Mouse (Mus musculus) retina, adult 2 months (tissue): ENCODE measurements around the gene 2010005H15Rik.
"Not testable (repeated sequence)": the region's sequence is repeated elsewhere in the genome, so short reads cannot be mapped to it uniquely, and the experiment has no call there.

Source experiments
- DNase-seq: peaks from one replicate; pipeline ENCODE4 v3.0.0-alpha.2; 2012; ENCODE audit warnings: low read depth, low spot score

Gene 2010005H15Rik

DNA sequence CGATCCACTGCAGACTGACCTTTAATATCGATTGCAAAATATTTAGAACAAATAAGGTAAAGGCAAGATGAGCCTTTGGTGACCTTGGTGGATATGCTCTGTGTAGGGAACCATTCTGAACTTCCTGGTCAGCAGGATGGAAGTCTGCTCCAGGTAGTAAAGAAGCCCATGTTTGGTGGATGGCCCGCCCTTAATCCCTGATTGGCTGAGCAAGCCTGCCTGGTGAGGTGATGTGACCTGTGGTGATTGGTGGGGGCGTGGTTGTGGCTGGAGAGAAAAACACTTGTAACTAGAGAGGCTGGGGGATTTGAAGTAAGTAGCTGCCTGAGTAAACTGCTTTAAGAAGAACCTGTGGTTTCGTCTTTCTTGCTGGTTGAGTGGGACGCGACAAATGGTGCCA lies at the start of gene 2010005H15Rik:
2010005H15Rik (plus strand) TSS at position 301 of the 400 bp plus-strand sequence.
- not testable (repeated sequence) for DNase-seq

DNA sequence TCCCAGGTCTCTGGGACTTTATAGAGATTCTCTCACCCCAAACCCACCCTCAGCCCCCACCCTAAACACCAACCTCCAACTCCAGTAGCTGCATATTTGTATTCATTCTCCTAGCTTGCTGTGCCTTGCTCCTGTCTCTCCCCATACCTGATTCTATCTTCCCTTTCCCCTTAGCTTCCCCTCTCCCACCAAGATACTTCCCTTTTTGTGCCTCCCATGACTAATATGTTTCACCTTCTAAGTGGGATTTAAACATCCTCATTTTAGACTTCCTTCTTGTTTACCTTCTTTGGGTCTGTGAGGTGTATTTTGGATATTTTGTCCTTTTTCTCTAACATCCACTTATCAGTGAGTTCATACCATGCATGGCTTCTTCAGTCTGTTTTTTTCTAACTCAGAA lies 45.2 kb upstream of the 2010005H15Rik start:
- DNase-seq: no peak

DNA sequence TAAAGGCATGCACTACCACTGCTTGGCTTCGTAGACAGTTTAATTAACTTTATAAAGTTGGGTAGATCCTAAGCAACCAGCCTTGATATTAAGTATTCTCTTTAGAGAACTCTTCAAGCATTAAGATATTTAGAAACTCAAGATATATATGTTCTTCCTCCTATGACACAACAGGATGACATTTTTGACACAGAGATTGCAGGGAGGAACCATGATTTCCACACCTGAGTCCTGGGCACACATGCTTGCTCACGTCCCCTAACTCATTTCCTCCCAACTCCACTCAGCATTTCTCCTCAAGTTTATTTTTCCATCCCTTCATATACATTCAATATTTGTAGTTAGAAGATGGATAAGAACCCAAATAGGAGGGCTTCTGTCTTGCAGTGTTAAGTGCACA lies 41.4 kb upstream of the 2010005H15Rik start:
- no peak for DNase-seq

DNA sequence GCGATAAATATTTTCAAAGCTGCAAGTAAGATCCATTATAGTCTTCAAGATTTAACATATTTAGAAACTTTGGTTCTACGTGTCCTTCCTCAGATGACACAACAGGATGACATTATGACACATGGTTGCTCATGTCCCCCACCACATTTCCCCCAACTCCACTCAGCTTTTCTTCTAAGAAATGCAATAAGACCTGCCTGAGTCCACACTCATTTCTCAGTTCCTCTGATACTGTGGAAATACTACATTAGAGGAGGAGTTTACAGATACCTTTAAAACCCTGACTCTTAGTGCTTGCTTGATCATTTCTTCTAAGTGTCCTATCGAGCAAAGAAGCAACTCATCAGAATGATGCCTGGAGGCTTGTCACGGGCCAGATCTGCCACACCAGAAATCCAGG lies 37.4 kb upstream of the 2010005H15Rik start, which contains the start of gene Gm5483:
Gm5483 (plus strand) TSS at position 301 of the 400 bp plus-strand sequence.
- not testable (repeated sequence) for DNase-seq

DNA sequence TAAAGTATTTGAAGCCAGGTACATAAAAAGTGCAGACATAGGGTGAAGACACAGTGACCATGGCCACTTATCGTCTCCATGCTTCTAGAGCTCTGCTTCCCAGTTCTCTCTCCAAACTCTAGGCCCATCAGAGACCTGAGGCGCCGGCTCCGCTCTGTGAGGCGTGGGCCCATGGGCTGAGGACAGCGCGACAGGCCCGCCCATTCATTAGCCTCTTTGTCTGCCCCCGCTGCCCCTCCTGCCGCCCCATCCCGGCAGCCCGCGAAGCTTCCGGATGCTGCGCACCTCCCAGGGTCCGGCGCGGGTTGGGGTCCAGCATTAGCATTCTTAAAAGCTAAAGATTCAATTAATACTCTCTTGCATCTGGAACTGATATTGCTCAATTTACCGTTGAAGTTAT lies 22.0 kb upstream of the 2010005H15Rik start:
- DNase-seq: no peak

DNA sequence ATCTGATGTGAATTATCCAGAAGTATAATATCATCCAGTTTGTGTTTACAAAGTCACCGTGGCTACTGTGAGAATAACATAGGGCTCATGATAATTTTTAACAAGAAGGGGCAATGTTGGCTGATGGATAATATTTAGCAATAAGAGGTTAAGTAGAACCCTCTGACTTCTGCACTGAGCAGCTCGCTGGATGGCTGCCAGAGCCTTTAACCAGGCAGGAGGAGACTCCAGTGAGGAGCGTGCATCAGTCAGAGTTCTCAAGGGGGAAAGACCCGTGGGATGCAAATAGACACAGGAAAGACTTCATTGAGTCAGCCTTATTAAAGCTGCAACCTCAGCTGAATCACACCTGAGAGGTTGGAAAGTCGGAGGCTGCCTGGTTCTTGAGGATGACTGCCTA lies 17.4 kb upstream of the 2010005H15Rik start:
- no peak for DNase-seq

DNA sequence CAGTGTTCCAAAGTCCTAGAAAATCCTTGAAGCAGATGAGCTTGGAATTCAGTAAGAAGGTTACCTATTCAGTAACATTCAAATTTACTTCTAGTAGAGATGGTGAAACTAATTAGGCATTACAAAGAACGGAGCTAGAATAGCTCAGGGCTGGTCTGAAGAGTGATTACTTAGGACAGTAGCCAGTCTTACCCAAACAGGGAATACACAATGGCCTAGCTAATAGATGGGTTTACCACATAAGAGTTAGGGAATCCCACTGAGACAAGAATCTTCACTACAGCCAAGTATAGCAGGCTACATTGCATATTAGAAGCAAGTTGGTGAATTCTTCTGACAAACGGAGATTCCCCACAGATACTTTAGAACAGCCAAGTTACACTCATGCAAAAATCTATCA lies 15.6 kb upstream of the 2010005H15Rik start:
- not testable (repeated sequence) for DNase-seq

DNA sequence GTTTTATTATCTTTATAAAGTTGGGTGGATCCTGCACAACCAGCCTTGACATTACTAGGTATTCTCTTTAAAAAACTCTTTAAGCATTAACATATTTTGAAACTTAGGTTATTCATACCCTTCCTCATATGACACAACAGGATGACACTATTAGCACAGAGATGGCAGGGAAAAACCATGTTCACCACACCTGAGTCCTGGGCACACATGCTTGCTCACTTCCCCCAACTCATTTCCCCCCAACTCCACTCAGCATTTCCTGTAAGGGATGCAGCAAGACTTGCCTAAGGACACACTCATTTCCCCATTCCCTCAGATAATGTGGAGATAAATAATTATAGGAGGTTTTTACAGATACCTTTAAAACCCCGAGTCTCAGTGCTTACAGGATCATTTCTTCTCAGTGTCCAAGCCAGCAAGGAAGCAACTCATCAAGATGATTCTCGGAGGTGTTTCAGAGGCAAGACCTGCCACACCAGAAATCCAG lies 11.3 kb upstream of the 2010005H15Rik start, which contains the start of gene Gm5416:
Gm5416 (plus strand) TSS at position 437 of the 487 bp plus-strand sequence.
- no peak for DNase-seq

DNA sequence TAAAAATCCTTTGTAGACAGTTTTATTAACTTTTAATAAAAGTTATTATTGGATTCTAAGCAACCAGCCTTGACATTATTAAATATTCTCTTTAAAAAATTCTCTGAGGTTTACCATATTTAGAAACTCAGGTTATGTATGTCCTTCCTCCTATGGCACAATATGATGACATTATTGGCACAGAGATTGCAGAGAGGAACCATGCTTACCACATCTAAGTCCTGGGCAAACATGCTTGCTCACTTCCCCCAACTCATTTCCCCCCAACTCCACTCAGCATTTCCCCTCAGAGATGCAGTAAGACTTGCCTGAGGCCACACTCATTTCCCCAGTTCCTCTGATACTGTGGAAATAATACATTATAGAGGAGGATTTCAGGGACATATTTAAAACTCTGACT lies 39.3 kb downstream of the 2010005H15Rik start:
- DNase-seq: not testable (repeated sequence)

DNA sequence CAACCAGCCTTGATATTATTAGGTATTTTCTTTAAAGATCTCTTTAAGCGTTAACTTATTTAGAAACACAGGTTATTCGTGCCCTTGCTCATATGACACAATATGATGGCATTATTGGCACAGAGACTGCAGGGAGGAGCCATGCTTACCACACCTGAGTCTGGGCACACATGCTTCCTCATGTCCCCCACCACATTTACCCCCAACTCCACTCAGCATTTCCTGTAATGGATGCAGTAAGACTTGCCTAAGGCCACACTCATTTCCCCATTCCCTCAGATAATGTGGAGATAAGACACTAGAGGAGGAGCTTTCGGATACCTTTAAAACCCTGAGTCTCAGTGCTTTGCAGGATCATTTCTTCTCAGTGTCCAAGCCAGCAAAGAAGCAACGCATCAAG lies 55.5 kb downstream of the 2010005H15Rik start, which contains the start of gene Stfa1:
Stfa1 (plus strand) TSS at position 156 of the 400 bp plus-strand sequence.
- not testable (repeated sequence) for DNase-seq

DNA sequence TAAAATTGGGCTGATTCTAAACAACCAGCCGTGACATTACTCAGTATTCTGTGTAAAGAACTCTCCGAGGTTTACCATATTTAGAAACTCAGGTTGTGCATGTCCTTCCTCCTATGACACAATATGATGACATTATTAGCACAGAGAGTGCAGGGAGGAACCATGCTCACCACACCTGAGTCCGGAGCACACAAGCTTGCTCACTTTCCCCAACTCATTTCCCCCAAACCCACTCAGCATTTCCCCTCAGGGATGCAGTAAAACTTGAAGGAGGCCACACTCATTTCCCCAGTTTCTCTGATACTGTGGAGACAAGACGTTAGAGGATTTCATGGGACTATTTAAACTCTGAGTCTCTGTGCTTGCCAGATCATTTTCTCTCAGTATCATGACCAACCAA lies 67.9 kb downstream of the 2010005H15Rik start:
- no peak for DNase-seq
